Mouse (Mus musculus): ENCODE data around the gene Fubp1. TPM values are rescaled to one million over a fixed set of nuclear protein-coding genes. Genes with fewer than 3 reads are reported as not detected.
A peak's percentile ranks its signal among the peaks of the same experiment; 100 is the strongest.

Gene Fubp1
- polyA plus RNA-seq, 1 experiment from 2014 or later: 169 TPM

- 91% methylated on average over 1 of the region's 1 CpGs for WGBS
- H3K36me3 ChIP-seq (ENCODE audit: control insufficient read depth, insufficient read depth, low read length): peaks cover 10% of the 10 kb centered on the region
Measured at GRCm38 (mm10) chr3:152235805-152236204, 25.6 kb downstream of the Fubp1 start.

DNA sequence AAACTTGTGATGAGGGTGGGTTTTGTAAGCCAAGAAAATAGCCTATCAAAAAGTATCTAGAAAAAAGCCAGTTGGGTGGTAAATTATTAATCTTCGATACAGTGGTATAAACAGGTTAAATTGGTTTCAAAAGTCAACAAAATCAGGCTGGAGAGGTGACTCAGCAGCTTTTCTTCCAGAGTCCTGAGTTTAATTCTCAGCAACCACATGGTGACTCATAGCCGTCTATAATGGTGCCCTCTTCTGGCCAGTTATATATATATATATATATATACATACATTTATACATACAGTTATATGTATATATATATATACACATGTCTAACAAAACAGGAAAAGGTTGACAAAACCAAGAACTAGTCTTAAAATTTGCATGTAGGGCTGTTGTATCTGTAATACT, 28.6 kb downstream of the Fubp1 start:
- H3K4me1 ChIP-seq (ENCODE audit: control insufficient read depth, insufficient read depth, low read length): no peaks in the 10 kb centered on the region
- H3K4me2 ChIP-seq (ENCODE audit: low read depth, low read length): no peak overlapping the region
- ATAC-seq (ENCODE audit: insufficient read depth, low FRiP score): peak; percentile 77
- no peak overlapping the region for H3K4me3 ChIP-seq (replicated peaks; ENCODE audit: low read length)
- no peaks in the 10 kb centered on the region for H3K27me3 ChIP-seq (ENCODE audit: control insufficient read depth, insufficient read depth, low read length)
- H3K27ac ChIP-seq (ENCODE audit: low read length): no peak overlapping the region
- peaks cover 7% of the 10 kb centered on the region for H3K36me3 ChIP-seq (ENCODE audit: control insufficient read depth, insufficient read depth, low read length)
- H3K9ac ChIP-seq (ENCODE audit: low read length): no peak overlapping the region
- H3K9me3 ChIP-seq (replicated peaks; ENCODE audit: control insufficient read depth, low read length): no peaks in the 10 kb centered on the region
- 42% methylated on average over 2 of the region's 2 CpGs for WGBS

More at GRCm38 (mm10) chr3:152235805-152236204, 25.6 kb downstream of the Fubp1 start:
- Histone ChIP-seq H3K27ac (ENCODE audit: low read length) (no peak overlapping the region), H3K27me3 (ENCODE audit: control insufficient read depth, insufficient read depth, low read length) (no peaks in the 10 kb centered on the region), H3K9me3 (replicated peaks; ENCODE audit: control insufficient read depth, low read length) (no peaks in the 10 kb centered on the region), H3K4me2 (ENCODE audit: low read depth, low read length) (no peak overlapping the region), H3K4me3 (replicated peaks; ENCODE audit: low read length) (no peak overlapping the region), H3K4me1 (ENCODE audit: control insufficient read depth, insufficient read depth, low read length) (no peaks in the 10 kb centered on the region), H3K9ac (ENCODE audit: low read length) (no peak overlapping the region)
- ATAC-seq (ENCODE audit: insufficient read depth, low FRiP score): no peak

- no peak overlapping the region for H3K4me3 ChIP-seq (replicated peaks; ENCODE audit: low read length)
- no peaks in the 10 kb centered on the region for H3K9me3 ChIP-seq (replicated peaks; ENCODE audit: control insufficient read depth, low read length)
- H3K36me3 ChIP-seq (ENCODE audit: control insufficient read depth, insufficient read depth, low read length): peaks cover 5% of the 10 kb centered on the region
- no peaks in the 10 kb centered on the region for H3K4me1 ChIP-seq (ENCODE audit: control insufficient read depth, insufficient read depth, low read length)
- H3K27me3 ChIP-seq (ENCODE audit: control insufficient read depth, insufficient read depth, low read length): no peaks in the 10 kb centered on the region
- ATAC-seq (ENCODE audit: insufficient read depth, low FRiP score): no peak
- H3K27ac ChIP-seq (ENCODE audit: low read length): no peak overlapping the region
- WGBS: 98% methylated on average over 1 of the region's 1 CpGs
- H3K4me2 ChIP-seq (ENCODE audit: low read depth, low read length): no peak overlapping the region
- no peak overlapping the region for H3K9ac ChIP-seq (ENCODE audit: low read length)
Measured at GRCm38 (mm10) chr3:152239592-152239991, 29.4 kb downstream of the Fubp1 start.

GRCm38 (mm10) chr3:152241098-152241497, 30.9 kb downstream of the Fubp1 start:
- WGBS: 63% methylated on average over 3 of the region's 3 CpGs
- H3K9ac ChIP-seq (ENCODE audit: low read length): no peak overlapping the region
- no peak overlapping the region for H3K4me2 ChIP-seq (ENCODE audit: low read depth, low read length)
- H3K4me3 ChIP-seq (replicated peaks; ENCODE audit: low read length): no peak overlapping the region
- H3K27me3 ChIP-seq (ENCODE audit: control insufficient read depth, insufficient read depth, low read length): no peaks in the 10 kb centered on the region
- H3K9me3 ChIP-seq (replicated peaks; ENCODE audit: control insufficient read depth, low read length): no peaks in the 10 kb centered on the region
- H3K36me3 ChIP-seq (ENCODE audit: control insufficient read depth, insufficient read depth, low read length): peaks cover 5% of the 10 kb centered on the region; the same call in 1 of the 2 replicates
- no peak for ATAC-seq (ENCODE audit: insufficient read depth, low FRiP score)
- H3K27ac ChIP-seq (ENCODE audit: low read length): no peak overlapping the region
- H3K4me1 ChIP-seq (ENCODE audit: control insufficient read depth, insufficient read depth, low read length): no peaks in the 10 kb centered on the region

GRCm38 (mm10) chr3:152243304-152243703, 33.1 kb downstream of the Fubp1 start:
- Histone ChIP-seq H3K27me3 (ENCODE audit: control insufficient read depth, insufficient read depth, low read length) (no peaks in the 10 kb centered on the region), H3K4me1 (ENCODE audit: control insufficient read depth, insufficient read depth, low read length) (no peaks in the 10 kb centered on the region), H3K27ac (ENCODE audit: low read length) (no peak overlapping the region), H3K4me2 (ENCODE audit: low read depth, low read length) (no peak overlapping the region), H3K9ac (ENCODE audit: low read length) (no peak overlapping the region), H3K9me3 (replicated peaks; ENCODE audit: control insufficient read depth, low read length) (no peaks in the 10 kb centered on the region), H3K36me3 (ENCODE audit: control insufficient read depth, insufficient read depth, low read length) (peaks cover 5% of the 10 kb centered on the region; the same call in 1 of the 2 replicates), H3K4me3 (replicated peaks; ENCODE audit: low read length) (no peak overlapping the region)
- no peak for ATAC-seq (ENCODE audit: insufficient read depth, low FRiP score)
- WGBS: 75% methylated on average over 4 of the region's 4 CpGs

DNA sequence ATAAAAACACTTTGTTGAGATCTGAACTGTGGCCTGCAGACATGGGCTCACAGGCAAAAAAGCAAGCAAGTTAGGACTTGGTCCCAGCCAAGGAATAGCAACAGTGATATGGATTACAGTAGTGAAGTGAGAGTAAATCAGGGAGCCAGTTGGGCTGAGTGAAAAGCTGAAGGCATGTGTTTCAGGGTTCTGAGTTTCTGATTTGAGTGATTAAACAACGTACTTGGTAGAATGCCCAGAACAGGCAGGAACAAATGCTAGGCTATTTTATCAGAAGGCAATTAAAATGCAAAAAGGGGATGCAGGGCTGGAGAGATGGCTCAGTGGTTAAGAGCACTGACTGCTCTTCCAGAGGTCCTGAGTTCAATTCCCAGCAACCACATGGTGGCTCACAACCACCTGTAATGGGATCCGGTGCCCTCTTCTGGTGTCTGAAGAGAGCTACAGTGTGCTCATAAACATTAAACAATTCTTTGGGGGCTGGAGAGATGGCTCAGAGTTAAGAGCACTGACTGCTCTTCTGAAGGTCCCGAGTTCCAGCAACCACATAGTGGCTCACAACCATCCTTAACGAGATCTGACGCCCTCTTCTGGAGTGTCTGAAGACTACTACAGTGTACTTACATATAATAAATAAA, 35.2 kb downstream of the Fubp1 start:
- no peaks in the 10 kb centered on the region for H3K4me1 ChIP-seq (ENCODE audit: control insufficient read depth, insufficient read depth, low read length)
- H3K9me3 ChIP-seq (replicated peaks; ENCODE audit: control insufficient read depth, low read length): no peaks in the 10 kb centered on the region
- H3K27ac ChIP-seq (ENCODE audit: low read length): no peak overlapping the region
- no peaks in the 10 kb centered on the region for H3K36me3 ChIP-seq (ENCODE audit: control insufficient read depth, insufficient read depth, low read length)
- WGBS: 83% methylated on average over 5 of the region's 5 CpGs
- no peak overlapping the region for H3K9ac ChIP-seq (ENCODE audit: low read length)
- no peak overlapping the region for H3K4me2 ChIP-seq (ENCODE audit: low read depth, low read length)
- no peak for ATAC-seq (ENCODE audit: insufficient read depth, low FRiP score)
- H3K27me3 ChIP-seq (ENCODE audit: control insufficient read depth, insufficient read depth, low read length): no peaks in the 10 kb centered on the region
- H3K4me3 ChIP-seq (replicated peaks; ENCODE audit: low read length): no peak overlapping the region

- no peaks in the 10 kb centered on the region for H3K9me3 ChIP-seq (replicated peaks; ENCODE audit: control insufficient read depth, low read length)
- H3K9ac ChIP-seq (ENCODE audit: low read length): no peak overlapping the region
- H3K27me3 ChIP-seq (ENCODE audit: control insufficient read depth, insufficient read depth, low read length): no peaks in the 10 kb centered on the region
- ATAC-seq (ENCODE audit: insufficient read depth, low FRiP score): no peak
- no peak overlapping the region for H3K27ac ChIP-seq (ENCODE audit: low read length)
- no peaks in the 10 kb centered on the region for H3K4me1 ChIP-seq (ENCODE audit: control insufficient read depth, insufficient read depth, low read length)
- no peaks in the 10 kb centered on the region for H3K36me3 ChIP-seq (ENCODE audit: control insufficient read depth, insufficient read depth, low read length)
- 88% methylated on average over 12 of the region's 12 CpGs for WGBS
- no peak overlapping the region for H3K4me2 ChIP-seq (ENCODE audit: low read depth, low read length)
- no peak overlapping the region for H3K4me3 ChIP-seq (replicated peaks; ENCODE audit: low read length)
Measured at GRCm38 (mm10) chr3:152247708-152248107, 37.5 kb downstream of the Fubp1 start.

DNA sequence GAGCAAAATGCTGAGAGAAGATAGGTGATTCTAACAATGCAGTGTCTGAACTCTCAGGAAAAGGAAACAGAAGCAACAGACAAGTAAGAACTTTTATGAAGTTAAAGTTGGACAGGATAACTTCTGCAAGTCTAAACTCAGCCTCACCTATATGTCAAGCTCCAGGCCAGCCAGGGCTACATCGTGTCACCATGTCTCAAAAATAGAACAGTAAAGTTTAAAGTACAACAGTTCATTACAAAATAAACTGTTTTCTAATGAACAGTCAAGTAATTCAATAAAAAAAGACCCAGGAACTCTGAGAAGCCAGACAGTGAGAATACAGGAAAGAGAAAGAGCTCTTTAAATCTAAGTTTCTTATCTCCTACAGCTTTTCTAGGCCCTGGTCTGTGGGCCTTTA, 40.3 kb downstream of the Fubp1 start:
- ATAC-seq (ENCODE audit: insufficient read depth, low FRiP score): no peak
- WGBS: 74% methylated on average over 1 of the region's 1 CpGs
- no peaks in the 10 kb centered on the region for H3K4me1 ChIP-seq (ENCODE audit: control insufficient read depth, insufficient read depth, low read length)
- no peak overlapping the region for H3K4me3 ChIP-seq (replicated peaks; ENCODE audit: low read length)
- no peaks in the 10 kb centered on the region for H3K27me3 ChIP-seq (ENCODE audit: control insufficient read depth, insufficient read depth, low read length)
- no peak overlapping the region for H3K9ac ChIP-seq (ENCODE audit: low read length)
- H3K4me2 ChIP-seq (ENCODE audit: low read depth, low read length): no peak overlapping the region
- no peak overlapping the region for H3K27ac ChIP-seq (ENCODE audit: low read length)
- H3K36me3 ChIP-seq (ENCODE audit: control insufficient read depth, insufficient read depth, low read length): no peaks in the 10 kb centered on the region
- H3K9me3 ChIP-seq (replicated peaks; ENCODE audit: control insufficient read depth, low read length): no peaks in the 10 kb centered on the region

- ATAC-seq (ENCODE audit: insufficient read depth, low FRiP score): no peak
- no peak overlapping the region for H3K27ac ChIP-seq (ENCODE audit: low read length)
- no peaks in the 10 kb centered on the region for H3K4me1 ChIP-seq (ENCODE audit: control insufficient read depth, insufficient read depth, low read length)
- no peaks in the 10 kb centered on the region for H3K27me3 ChIP-seq (ENCODE audit: control insufficient read depth, insufficient read depth, low read length)
- H3K4me3 ChIP-seq (replicated peaks; ENCODE audit: low read length): no peak overlapping the region
- no peaks in the 10 kb centered on the region for H3K36me3 ChIP-seq (ENCODE audit: control insufficient read depth, insufficient read depth, low read length)
- H3K9me3 ChIP-seq (replicated peaks; ENCODE audit: control insufficient read depth, low read length): no peaks in the 10 kb centered on the region
- WGBS: 76% methylated on average over 3 of the region's 3 CpGs
- H3K4me2 ChIP-seq (ENCODE audit: low read depth, low read length): no peak overlapping the region
- H3K9ac ChIP-seq (ENCODE audit: low read length): no peak overlapping the region
Measured at GRCm38 (mm10) chr3:152257528-152257927, 47.3 kb downstream of the Fubp1 start.
